Mouse (Mus musculus): ENCODE data around the gene Lin7b.

Lin7b gene

GRCm38 (mm10) chr7:45332685-45333425 is 37.5 kb downstream of the Lin7b start:
- in situ Hi-C loops (cut with MboI; ENCODE audit: low pct_unique_long_range_greater_than_20kb in 1 of 2, low sequenced_read_pairs in 2 of 2, unreplicated experiment in 1 of 2) = no loop called here

- in situ Hi-C loops (cut with MboI; ENCODE audit: low pct_unique_long_range_greater_than_20kb in 1 of 2, low sequenced_read_pairs in 2 of 2, unreplicated experiment in 1 of 2) = no loop called here
Measured at GRCm38 (mm10) chr7:45331502-45331901, 38.9 kb downstream of the Lin7b start.

DNA sequence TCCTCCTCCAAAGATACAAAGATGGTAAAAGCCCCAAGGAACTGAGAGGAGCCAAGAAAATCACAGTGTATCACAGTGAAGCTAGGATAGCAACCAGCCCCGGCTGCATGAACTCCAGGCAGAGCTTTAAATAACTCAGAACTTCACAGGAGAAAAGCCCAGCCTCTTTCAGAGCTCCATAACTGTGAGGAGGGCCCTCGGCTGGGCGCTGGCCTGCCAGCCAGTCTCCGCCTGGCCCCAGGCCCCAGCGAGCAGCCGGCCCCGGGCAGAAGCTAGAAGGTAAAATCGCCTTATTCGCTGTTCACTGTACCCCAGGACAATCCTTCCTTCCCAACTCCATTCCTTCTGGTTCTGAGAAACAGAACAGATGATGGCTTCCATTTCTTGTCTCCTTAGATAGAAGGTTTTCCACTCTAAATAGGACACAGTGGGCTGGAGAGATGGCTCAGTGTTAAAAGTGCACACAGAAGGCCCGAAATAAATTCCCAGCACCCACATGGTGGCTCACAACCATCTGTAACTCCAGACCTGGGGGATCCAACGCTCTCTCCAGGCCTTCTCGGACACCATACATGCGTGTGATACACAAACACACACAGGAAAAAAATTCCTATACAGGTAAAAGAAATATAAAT is 41.4 kb downstream of the Lin7b start:
- in situ Hi-C loops (cut with MboI; ENCODE audit: low pct_unique_long_range_greater_than_20kb in 1 of 2, low sequenced_read_pairs in 2 of 2, unreplicated experiment in 1 of 2) = no loop called here

DNA sequence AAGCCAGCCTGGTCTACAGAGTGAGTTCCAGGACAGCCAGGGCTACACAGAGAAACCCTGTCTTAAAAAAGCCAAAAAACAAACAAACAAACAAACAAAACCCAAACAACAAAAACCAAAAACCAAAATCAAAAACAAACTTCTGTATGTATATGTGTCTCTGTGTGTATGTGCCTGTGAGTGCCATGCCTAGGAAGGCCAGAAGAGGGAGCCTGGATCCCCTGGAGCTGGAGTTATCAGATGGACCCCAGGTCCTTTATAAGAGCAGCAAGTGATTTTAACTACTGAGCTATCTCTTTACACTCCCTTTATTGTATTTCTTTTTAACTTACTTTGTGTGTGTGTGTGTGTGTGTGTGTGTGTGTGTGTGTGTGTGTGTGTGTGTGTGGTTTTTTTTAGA is 44.6 kb downstream of the Lin7b start:
- in situ Hi-C loops (cut with MboI; ENCODE audit: low pct_unique_long_range_greater_than_20kb in 1 of 2, low sequenced_read_pairs in 2 of 2, unreplicated experiment in 1 of 2) = no loop called here

DNA sequence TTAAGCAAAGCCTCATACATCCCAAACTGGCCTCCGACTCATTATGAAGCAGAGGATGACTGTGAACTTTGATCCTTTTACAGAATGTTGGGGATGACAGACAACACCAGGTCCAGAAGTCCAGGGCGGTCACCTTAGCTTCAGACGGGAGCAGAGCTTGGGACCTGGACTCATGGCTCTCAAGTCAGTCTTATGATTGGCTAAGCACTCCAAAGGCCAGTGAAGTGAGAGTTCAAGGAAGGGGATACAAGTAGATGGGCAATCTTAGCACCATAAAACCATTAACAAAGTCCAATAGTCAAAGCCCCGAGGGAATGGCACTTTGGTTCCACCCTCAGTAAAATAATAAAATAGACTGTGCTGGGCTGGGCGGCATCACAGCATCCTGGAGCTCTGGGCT is 47.3 kb downstream of the Lin7b start:
- in situ Hi-C loops (cut with MboI; ENCODE audit: low pct_unique_long_range_greater_than_20kb in 1 of 2, low sequenced_read_pairs in 2 of 2, unreplicated experiment in 1 of 2) = no loop called here

GRCm38 (mm10) chr7:45322245-45322644 is 48.1 kb downstream of the Lin7b start:
- in situ Hi-C loops (cut with MboI; ENCODE audit: low pct_unique_long_range_greater_than_20kb in 1 of 2, low sequenced_read_pairs in 2 of 2, unreplicated experiment in 1 of 2) = no loop called here
